Mouse (Mus musculus): ENCODE data around the gene Sipa1l3. TPM values are rescaled to one million over a fixed set of nuclear protein-coding genes. Genes with fewer than 3 reads are reported as not detected.
A peak's percentile ranks its signal among the peaks of the same experiment; 100 is the strongest.

Gene Sipa1l3
- total RNA-seq, 2 experiments from 2014 or later, result 7.3 to 8.1 TPM

- DNase-seq, result peak; percentile 36
Observed at GRCm38 (mm10) chr7:29282074-29282554, 236.3 kb downstream of the Sipa1l3 start.

GRCm38 (mm10) chr7:29281201-29282073 is 237.0 kb downstream of the Sipa1l3 start, which contains the start of gene Spint2:
Spint2 (minus strand) TSS chr7:29281912.
- peak; percentile 24 for DNase-seq

DNA sequence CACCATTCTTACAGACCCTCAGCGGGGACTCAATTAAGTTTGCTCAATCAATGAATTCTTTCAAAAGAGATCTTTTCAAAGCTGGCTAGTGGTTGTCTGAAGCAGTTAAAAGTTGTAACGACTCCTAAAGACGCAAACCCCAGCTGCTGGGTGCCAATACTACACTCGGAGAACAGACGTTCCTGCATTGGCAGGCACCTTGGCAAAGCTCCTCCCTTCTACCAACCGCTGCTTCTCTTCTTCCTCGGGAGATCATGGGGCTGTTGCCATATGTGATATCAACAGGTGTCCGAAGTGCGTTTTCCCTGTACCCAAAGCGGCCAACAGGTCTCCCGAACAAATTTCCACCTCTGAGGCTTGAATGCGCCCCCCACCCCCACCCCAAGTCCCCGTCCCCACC is 237.6 kb downstream of the Sipa1l3 start:
- DNase-seq, result no peak

DNA sequence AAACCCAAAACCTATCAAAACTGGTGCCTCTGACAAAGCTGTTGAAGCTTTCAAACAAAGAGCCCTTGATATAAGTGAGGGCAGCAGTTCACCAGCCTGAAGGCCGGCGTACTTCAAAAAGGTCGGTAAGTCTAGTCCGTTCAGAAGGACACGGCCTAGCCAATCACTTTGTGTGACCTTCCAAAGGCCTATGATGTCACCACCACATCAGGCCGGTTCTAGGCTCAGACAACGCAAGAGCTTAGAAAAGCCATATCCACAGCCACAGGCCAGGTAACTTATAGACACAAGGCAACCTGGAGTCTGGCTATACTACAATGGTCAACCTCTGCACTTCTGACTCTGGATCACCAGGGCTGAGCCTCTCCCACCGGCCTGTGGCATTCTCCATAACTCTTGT is 238.5 kb downstream of the Sipa1l3 start:
- DNase-seq, result no peak

GRCm38 (mm10) chr7:29279261-29279660 is 239.2 kb downstream of the Sipa1l3 start:
- DNase-seq, result no peak

- DNase-seq, result no peak
Observed at GRCm38 (mm10) chr7:29277510-29277909, 240.9 kb downstream of the Sipa1l3 start.

DNA sequence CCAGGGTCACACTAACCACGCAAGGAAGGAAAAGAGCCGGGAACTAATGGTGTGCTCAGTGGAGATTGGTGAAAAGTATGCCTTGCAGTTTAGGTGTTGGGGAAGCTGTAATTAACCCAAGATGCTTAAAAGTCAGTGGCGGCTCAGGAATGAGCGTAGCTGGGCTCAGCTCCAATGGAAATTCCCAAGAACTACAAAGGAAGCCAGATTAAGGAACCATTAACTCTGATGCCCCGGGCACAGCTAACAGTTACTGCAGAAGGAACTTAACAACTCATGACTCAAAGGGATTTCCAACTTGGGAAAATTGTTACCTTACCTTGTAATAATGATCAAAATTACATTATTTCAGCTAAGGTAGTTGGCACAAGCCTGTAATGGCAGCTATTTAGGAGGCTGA is 241.7 kb downstream of the Sipa1l3 start:
- no peak for DNase-seq

GRCm38 (mm10) chr7:29271687-29272465 is 246.6 kb downstream of the Sipa1l3 start:
- no peak for DNase-seq

DNA sequence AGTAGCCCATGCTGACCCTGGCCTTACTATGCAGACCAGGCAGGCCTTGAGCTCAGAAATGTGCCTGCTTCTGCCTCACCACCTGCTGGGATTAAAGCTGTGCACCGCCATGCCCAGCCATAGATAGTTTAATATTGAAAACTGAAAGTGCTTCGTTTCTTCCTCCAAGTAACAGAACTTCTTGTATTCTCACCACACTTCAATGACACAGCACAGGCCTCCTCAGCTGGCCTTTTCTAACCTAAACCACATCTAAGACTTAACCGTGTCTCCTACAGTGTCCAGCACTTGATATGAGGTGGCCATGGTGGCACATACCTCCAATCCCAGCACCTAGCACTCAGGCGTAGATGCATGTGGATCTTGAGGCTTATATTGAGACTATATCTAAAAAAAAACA is 248.0 kb downstream of the Sipa1l3 start:
- no peak for DNase-seq

Other genes with a start within 250 kb of the Sipa1l3 start
- 1 to 10 TPM; 3.4 to 5.2 TPM for gene Spint2, start 236.7 kb downstream of the Sipa1l3 start, total RNA-seq (2021)
- 1 to 10 TPM; 5.2 to 6.5 TPM for gene Ppp1r14a, start 229.3 kb downstream of the Sipa1l3 start, total RNA-seq (2021)
- 1 to 10 TPM; 1.9 to 2.0 TPM for gene Dpf1, start 214.7 kb downstream of the Sipa1l3 start, total RNA-seq (2021)
- not detected for gene Catsperg2, start 208.4 kb upstream of the Sipa1l3 start, total RNA-seq (2021)
- gene Zfp84, start 249.9 kb upstream of the Sipa1l3 start, total RNA-seq (2021), result 1 to 10 TPM; 6.4 to 6.9 TPM